Comparison of ENCODE assay signal across 8 mouse cellular contexts in the genomic region with DNA sequence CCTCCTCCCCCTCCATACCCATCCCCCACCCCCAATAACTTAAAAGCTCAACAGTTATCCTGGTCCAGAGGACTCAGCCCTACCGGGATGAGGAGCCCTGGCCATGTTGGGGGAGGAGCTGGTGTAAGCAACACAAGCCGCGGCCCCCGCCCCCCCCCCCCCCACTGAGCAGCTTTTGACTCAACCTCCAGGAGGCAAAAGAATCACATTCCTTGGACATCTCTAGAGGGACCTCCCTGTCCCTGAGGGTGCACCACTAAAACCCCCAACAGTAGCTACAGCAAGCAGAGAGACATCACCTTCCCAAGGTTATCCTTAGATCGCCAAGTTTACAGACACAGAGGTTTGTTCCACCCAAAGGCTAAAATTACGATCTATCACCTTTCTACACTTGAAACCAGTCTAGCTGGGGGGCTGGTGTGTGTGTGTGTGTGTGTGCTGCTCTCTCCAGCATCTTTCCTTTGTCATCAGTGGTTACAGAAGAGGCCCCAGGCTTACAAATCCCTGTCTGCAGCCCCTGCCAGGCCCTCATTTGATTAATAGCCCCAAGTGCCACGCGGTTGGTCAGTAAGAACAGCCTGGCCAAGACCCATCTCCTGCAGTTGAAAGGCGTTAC. TPM values are rescaled to one million over a fixed set of nuclear protein-coding genes. Genes with fewer than 3 reads are reported as not detected.
A peak's percentile ranks its signal among the peaks of the same experiment; 100 is the strongest.
DNase-seq lines count a peak whose midpoint lies in the region; ATAC-seq and TF ChIP-seq lines count a peak whose summit lies in the region.

No protein-coding gene starts in this region.

- no peak for TF ChIP-seq POLR2A in ES-Bruce4 (IDR thresholded peaks at IDR 0.05; ENCODE audit: insufficient read depth, low read length)

- peak overlapping the region; percentile 91 for H3K9ac ChIP-seq in heart, embryonic 12.5 days
- H3K9ac ChIP-seq in ES-Bruce4 (ENCODE audit: low read depth, poor library complexity, severe bottlenecking), result peak overlapping the region; percentile 60; the same call in 1 of the 2 replicates
- peak overlapping the region; percentile 73 for H3K9ac ChIP-seq in forebrain, embryonic 13.5 days
- no peak overlapping the region for H3K9ac ChIP-seq in midbrain, embryonic 13.5 days (replicated peaks)

- H3K4me2 ChIP-seq in heart, embryonic 12.5 days, result peak overlapping the region; percentile 98
- H3K4me2 ChIP-seq in forebrain, embryonic 13.5 days, result peak overlapping the region; percentile 95
- peak overlapping the region; percentile 90 for H3K4me2 ChIP-seq in midbrain, embryonic 13.5 days (replicated peaks)

- H3K27me3 ChIP-seq in heart, embryonic 12.5 days (replicated peaks), result peaks cover 5% of the 10 kb centered on the region; the same call in 1 of the 2 replicates
- H3K27me3 ChIP-seq in ES-Bruce4 (ENCODE audit: control insufficient read depth, insufficient read depth, low read length, poor library complexity, severe bottlenecking), result no peaks in the 10 kb centered on the region
- peaks cover 8% of the 10 kb centered on the region; the same call in 1 of the 2 replicates for H3K27me3 ChIP-seq in forebrain, embryonic 13.5 days
- peaks cover 30% of the 10 kb centered on the region for H3K27me3 ChIP-seq in midbrain, embryonic 13.5 days

- H3K4me1 ChIP-seq in heart, embryonic 12.5 days (replicated peaks), result peaks cover 67% of the 10 kb centered on the region
- peaks cover 15% of the 10 kb centered on the region for H3K4me1 ChIP-seq in ES-Bruce4 (ENCODE audit: control insufficient read depth, insufficient read depth, low read length)
- H3K4me1 ChIP-seq in forebrain, embryonic 13.5 days, result peaks cover 31% of the 10 kb centered on the region
- peaks cover 31% of the 10 kb centered on the region for H3K4me1 ChIP-seq in midbrain, embryonic 13.5 days (replicated peaks)

- no peak for DNase-seq in heart, postnatal 10 days
- no peak for DNase-seq in urinary bladder, postnatal 4 days (ENCODE audit: low spot score in 2 of 2)
- no peak for DNase-seq in left cerebral cortex, adult 2 months (ENCODE audit: extremely low spot score in 1 of 2, low spot score in 2 of 2)
- no peak for DNase-seq in layer of hippocampus, adult 9-10 months (ENCODE audit: low spot score)

- no peak for ATAC-seq in heart, embryonic 12.5 days (ENCODE audit: insufficient number of reproducible peaks, low FRiP score)
- ATAC-seq in forebrain, embryonic 13.5 days, result peak; percentile 41; the same call in 1 of the 2 replicates
- ATAC-seq in midbrain, embryonic 13.5 days, result no peak

- peak overlapping the region; percentile 88 for H3K4me3 ChIP-seq in heart, embryonic 12.5 days
- H3K4me3 ChIP-seq in ES-Bruce4 (ENCODE audit: low read depth, low read length), result peak overlapping the region; percentile 31
- peak overlapping the region; percentile 54; the same call in 1 of the 2 replicates for H3K4me3 ChIP-seq in forebrain, embryonic 13.5 days
- no peak overlapping the region; the same call in 1 of the 2 replicates for H3K4me3 ChIP-seq in midbrain, embryonic 13.5 days (replicated peaks)
- H3K4me3 ChIP-seq in left cerebral cortex, adult 2 months, result no peak overlapping the region

- peak overlapping the region; percentile 78 for H3K27ac ChIP-seq in heart, embryonic 12.5 days (ENCODE audit: poor library complexity, severe bottlenecking)
- H3K27ac ChIP-seq in ES-Bruce4 (ENCODE audit: insufficient read depth, low read length), result peak overlapping the region; percentile 90
- H3K27ac ChIP-seq in forebrain, embryonic 13.5 days, result no peak overlapping the region; the same call in none of the 2 replicates
- no peak overlapping the region for H3K27ac ChIP-seq in midbrain, embryonic 13.5 days
- H3K27ac ChIP-seq in left cerebral cortex, adult 2 months, result no peak overlapping the region

- WGBS in heart, embryonic 12.5 days, result 9% methylated on average over 9 of the region's 9 CpGs
- WGBS in forebrain, embryonic 13.5 days, result 3% methylated on average over 8 of the region's 9 CpGs
- 3% methylated on average over 9 of the region's 9 CpGs for WGBS in midbrain, embryonic 13.5 days

- TF ChIP-seq CTCF in ES-Bruce4 (IDR thresholded peaks at IDR 0.05; ENCODE audit: low read depth, low read length), result no peak
- TF ChIP-seq CTCF in left cerebral cortex, adult 2 months (IDR thresholded peaks at IDR 0.05), result no peak

- H3K9me3 ChIP-seq in heart, embryonic 12.5 days (replicated peaks), result no peaks in the 10 kb centered on the region
- H3K9me3 ChIP-seq in ES-Bruce4 (replicated peaks; ENCODE audit: control insufficient read depth, insufficient read depth, low read length, poor library complexity, severe bottlenecking), result no peaks in the 10 kb centered on the region
- no peaks in the 10 kb centered on the region for H3K9me3 ChIP-seq in forebrain, embryonic 13.5 days (replicated peaks)
- H3K9me3 ChIP-seq in midbrain, embryonic 13.5 days, result no peaks in the 10 kb centered on the region

- H3K36me3 ChIP-seq in heart, embryonic 12.5 days, result 0 out of 2 replicates have a peak, but pooled peaks cover 3% of the 10 kb centered on the region
- H3K36me3 ChIP-seq in ES-Bruce4 (ENCODE audit: control insufficient read depth, insufficient read depth, low read length, poor library complexity, severe bottlenecking), result no peaks in the 10 kb centered on the region
- no peaks in the 10 kb centered on the region for H3K36me3 ChIP-seq in forebrain, embryonic 13.5 days (ENCODE audit: poor library complexity, severe bottlenecking)
- no peaks in the 10 kb centered on the region for H3K36me3 ChIP-seq in midbrain, embryonic 13.5 days

- intact Hi-C loops in heart, postnatal 10 days (cut with DNase I), result loop anchor here (2.0 kb wide), 1 partner anchor 40 kb away; no protein-coding TSS in a partner anchor
- intact Hi-C loops in left cerebral cortex, adult 2 months (cut with DNase I), result no loop called here

- TF ChIP-seq EP300 in ES-Bruce4 (IDR thresholded peaks at IDR 0.05; ENCODE audit: insufficient read depth, low read depth, low read length), result 0 out of 2 replicates have a peak, but pooled peaks have one; percentile 66

RNA-seq across cellular contexts. Expression of gene Col18a1, which starts 1.8 kb away (rescaled TPM):
- 271 and 284 TPM in 2 replicates for polyA plus RNA-seq in heart, embryonic 12.5 days (2016; fragmentation: Nextera tagmentation; extraction: Ambion mirVana)
- total RNA-seq in heart, postnatal 10 days (2021), result 10 to 100 TPM; 49.9 to 53.2 TPM
- 273 and 285 TPM in 2 replicates for polyA plus RNA-seq in ES-Bruce4 (2011; ENCODE audit: insufficient read depth, insufficient read length, low read depth, missing spikeins)
- polyA plus RNA-seq in forebrain, embryonic 13.5 days (2015; fragmentation: Nextera tagmentation; extraction: Ambion mirVana), result 35.5 and 38.9 TPM in 2 replicates
- 32.8 and 39.6 TPM in 2 replicates for polyA plus RNA-seq in midbrain, embryonic 13.5 days (2015; fragmentation: Nextera tagmentation; extraction: Ambion mirVana)
- total RNA-seq in left cerebral cortex, adult 2 months (2021), result 1 to 10 TPM; 3.6 to 3.8 TPM

Comparison
In these comparisons a context has a peak if more than half of its experiments do, and no peak if none do; other contexts are left out.
1. H3K27ac ChIP-seq: peak in heart, embryonic 12.5 days (single experiment) and ES-Bruce4 (single experiment); none in forebrain, embryonic 13.5 days (single experiment), midbrain, embryonic 13.5 days (single experiment) and left cerebral cortex, adult 2 months (single experiment).
2. H3K4me3 ChIP-seq: peak in heart, embryonic 12.5 days (single experiment), ES-Bruce4 (single experiment) and forebrain, embryonic 13.5 days (single experiment); none in midbrain, embryonic 13.5 days (single experiment) and left cerebral cortex, adult 2 months (single experiment).
3. Peak in every context shown above with its lines, with median percentiles within 50 percentile points of each other: H3K4me2 ChIP-seq.